Mouse (Mus musculus) myocyte (in vitro differentiated cells): ENCODE data around the gene Crebl2.

Experiments
- CEBPB ChIP-seq: IDR thresholded peaks from 2 replicates; pipeline ENCODE4 v1.6.1; 2011; ENCODE audit warnings: mild to moderate bottlenecking, moderate library complexity; ENCODE audit not compliant: poor library complexity, insufficient read depth, severe bottlenecking
- MAX ChIP-seq: IDR thresholded peaks from one replicate; pipeline ENCODE4 v1.6.1; 2011; ENCODE audit warnings: low read depth, mild to moderate bottlenecking, control low read depth
- MYOD1 ChIP-seq, 3 experiments: IDR thresholded peaks; one replicate each; pipeline ENCODE4 v1.6.1; 2011; ENCODE audit warnings: control low read depth in 2 of 3, low read depth in 2 of 3, mild to moderate bottlenecking in 2 of 3, moderate library complexity in 1 of 3; ENCODE audit not compliant: insufficient read length in 2 of 3, control insufficient read depth in 1 of 3
- MYOG ChIP-seq, 3 experiments: IDR thresholded peaks; one replicate each; pipeline ENCODE4 v1.6.1; 2011; ENCODE audit warnings: control low read depth in 2 of 3, low read depth in 2 of 3, mild to moderate bottlenecking in 2 of 3; ENCODE audit not compliant: insufficient read length in 2 of 3, control insufficient read depth in 1 of 3, insufficient read depth in 1 of 3
- POLR2A ChIP-seq: IDR thresholded peaks from one replicate; pipeline ENCODE4 v1.6.1; 2011; ENCODE audit warnings: low read depth, mild to moderate bottlenecking, control low read depth, moderate library complexity; ENCODE audit not compliant: insufficient read length
- POLR2AphosphoS2 ChIP-seq: IDR thresholded peaks from one replicate; pipeline ENCODE4 v1.6.1; 2011; ENCODE audit warnings: low read depth, control low read depth; ENCODE audit not compliant: insufficient read length
- SRF ChIP-seq: IDR thresholded peaks from one replicate; pipeline ENCODE4 v1.6.1; 2011; ENCODE audit warnings: low read depth; ENCODE audit not compliant: control insufficient read depth, insufficient read length
- TCF12 ChIP-seq: IDR thresholded peaks from one replicate; pipeline ENCODE4 v1.6.1; 2011; ENCODE audit warnings: mild to moderate bottlenecking, control low read depth; ENCODE audit not compliant: poor library complexity, insufficient read depth, severe bottlenecking
- USF1 ChIP-seq: IDR thresholded peaks from one replicate; pipeline ENCODE4 v1.6.1; 2011; ENCODE audit warnings: low read depth, mild to moderate bottlenecking, control low read depth, moderate library complexity

DNA sequence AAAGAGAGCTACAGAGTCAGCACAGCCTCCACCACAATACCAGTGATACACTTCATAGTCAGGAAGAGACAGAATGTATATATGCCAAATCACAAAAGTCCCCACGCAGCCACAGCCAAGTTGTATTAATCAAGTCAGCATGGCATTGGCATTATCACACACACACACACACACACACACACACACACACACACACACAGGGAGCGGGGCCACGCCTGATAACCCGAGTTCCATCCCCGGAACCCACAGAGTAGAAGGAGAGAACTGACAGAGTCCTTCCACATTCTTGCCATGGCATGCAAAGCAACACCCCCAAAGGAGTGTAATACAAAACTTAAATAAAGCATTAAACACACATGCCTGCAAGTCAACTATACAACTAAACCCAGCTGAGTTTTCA, 49.6 kb downstream of the Crebl2 start:
- TF ChIP-seq POLR2A (no peak), MYOD1 (IDR thresholded peaks at IDR 0.05; ENCODE audit: control insufficient read depth in 1 of 3, insufficient read length in 2 of 3, low read depth in 2 of 3) (no peak), TCF12 (no peak), POLR2AphosphoS2 (no peak), USF1 (no peak), CEBPB (no peak), MAX (no peak), MYOG (IDR thresholded peaks at IDR 0.05; ENCODE audit: control insufficient read depth in 1 of 3, insufficient read depth in 1 of 3, insufficient read length in 2 of 3, low read depth in 2 of 3) (no peak), SRF (no peak)
